Mouse (Mus musculus): Measurements from ENCODE around the gene Cdk6. TPM values are rescaled to one million over a fixed set of nuclear protein-coding genes. Genes with fewer than 3 reads are reported as not detected.

The Cdk6 gene
- polyA plus RNA-seq, 1 experiment = 9.7 TPM

GRCm38 (mm10) chr5:3385078-3385477 is 43.8 kb downstream of the Cdk6 start:
- WGBS = 63% methylated on average over 1 of the region's 1 CpGs
- no peak overlapping the region for H3K27ac ChIP-seq (ENCODE audit: insufficient read depth, low read length)
- H3K27me3 ChIP-seq (ENCODE audit: control insufficient read depth, insufficient read depth, low read length) = no peaks in the 10 kb centered on the region
- peaks cover 18% of the 10 kb centered on the region for H3K4me1 ChIP-seq (ENCODE audit: control insufficient read depth, insufficient read depth, insufficient read length)
- no peak for DNase-seq (ENCODE audit: low read depth in 1 of 2, low spot score in 2 of 2)
- H3K36me3 ChIP-seq (ENCODE audit: control insufficient read depth, insufficient read depth, low read length) = no peaks in the 10 kb centered on the region
- TF ChIP-seq POLR2A (IDR thresholded peaks at IDR 0.05; ENCODE audit: low read depth, low read length) = no peak
- no peak for TF ChIP-seq CTCF (IDR thresholded peaks at IDR 0.05; ENCODE audit: extremely low read depth, insufficient read depth, insufficient read length, insufficient replicate concordance)
- H3K4me3 ChIP-seq (ENCODE audit: extremely low read depth, insufficient read depth, insufficient read length) = no peak overlapping the region

GRCm38 (mm10) chr5:3386021-3386730 is 44.9 kb downstream of the Cdk6 start:
- TF ChIP-seq POLR2A (IDR thresholded peaks at IDR 0.05; ENCODE audit: low read depth, low read length) (no peak), CTCF (IDR thresholded peaks at IDR 0.05; ENCODE audit: extremely low read depth, insufficient read depth, insufficient read length, insufficient replicate concordance) (no peak)

GRCm38 (mm10) chr5:3386731-3387087 is 45.4 kb downstream of the Cdk6 start:
- TF ChIP-seq POLR2A (IDR thresholded peaks at IDR 0.05; ENCODE audit: low read depth, low read length) = no peak
- no peak for TF ChIP-seq CTCF (IDR thresholded peaks at IDR 0.05; ENCODE audit: extremely low read depth, insufficient read depth, insufficient read length, insufficient replicate concordance)
- H3K27ac ChIP-seq (ENCODE audit: insufficient read depth, low read length) = no peak overlapping the region
- no peak overlapping the region for H3K4me3 ChIP-seq (ENCODE audit: extremely low read depth, insufficient read depth, insufficient read length)
- 75% methylated on average over 4 of the region's 4 CpGs for WGBS
- peaks cover 18% of the 10 kb centered on the region for H3K4me1 ChIP-seq (ENCODE audit: control insufficient read depth, insufficient read depth, insufficient read length)
- no peak for DNase-seq (ENCODE audit: low read depth in 1 of 2, low spot score in 2 of 2)
- no peaks in the 10 kb centered on the region; the same call in 1 of the 2 replicates for H3K36me3 ChIP-seq (ENCODE audit: control insufficient read depth, insufficient read depth, low read length)
- no peaks in the 10 kb centered on the region for H3K27me3 ChIP-seq (ENCODE audit: control insufficient read depth, insufficient read depth, low read length)

More at GRCm38 (mm10) chr5:3386021-3386730, 44.9 kb downstream of the Cdk6 start:
- 81% methylated on average over 7 of the region's 7 CpGs for WGBS
- no peak for DNase-seq (ENCODE audit: low read depth in 1 of 2, low spot score in 2 of 2)
- Histone ChIP-seq H3K27ac (ENCODE audit: insufficient read depth, low read length) (no peak overlapping the region), H3K36me3 (ENCODE audit: control insufficient read depth, insufficient read depth, low read length) (no peaks in the 10 kb centered on the region), H3K27me3 (ENCODE audit: control insufficient read depth, insufficient read depth, low read length) (no peaks in the 10 kb centered on the region), H3K4me3 (ENCODE audit: extremely low read depth, insufficient read depth, insufficient read length) (no peak overlapping the region), H3K4me1 (ENCODE audit: control insufficient read depth, insufficient read depth, insufficient read length) (peaks cover 18% of the 10 kb centered on the region)

GRCm38 (mm10) chr5:3387138-3387537 is 45.9 kb downstream of the Cdk6 start:
- Histone ChIP-seq H3K27ac (ENCODE audit: insufficient read depth, low read length) (no peak overlapping the region), H3K4me3 (ENCODE audit: extremely low read depth, insufficient read depth, insufficient read length) (no peak overlapping the region), H3K27me3 (ENCODE audit: control insufficient read depth, insufficient read depth, low read length) (no peaks in the 10 kb centered on the region), H3K36me3 (ENCODE audit: control insufficient read depth, insufficient read depth, low read length) (no peaks in the 10 kb centered on the region; the same call in 1 of the 2 replicates), H3K4me1 (ENCODE audit: control insufficient read depth, insufficient read depth, insufficient read length) (peaks cover 17% of the 10 kb centered on the region)
- no peak for TF ChIP-seq CTCF (IDR thresholded peaks at IDR 0.05; ENCODE audit: extremely low read depth, insufficient read depth, insufficient read length, insufficient replicate concordance)
- no peak for TF ChIP-seq POLR2A (IDR thresholded peaks at IDR 0.05; ENCODE audit: low read depth, low read length)
- 57% methylated on average over 5 of the region's 5 CpGs for WGBS
- DNase-seq (ENCODE audit: low read depth in 1 of 2, low spot score in 2 of 2) = no peak

- no peak for DNase-seq (ENCODE audit: low read depth in 1 of 2, low spot score in 2 of 2)
- TF ChIP-seq CTCF (IDR thresholded peaks at IDR 0.05; ENCODE audit: extremely low read depth, insufficient read depth, insufficient read length, insufficient replicate concordance) (no peak), POLR2A (IDR thresholded peaks at IDR 0.05; ENCODE audit: low read depth, low read length) (no peak)
- Histone ChIP-seq H3K27me3 (ENCODE audit: control insufficient read depth, insufficient read depth, low read length) (no peaks in the 10 kb centered on the region), H3K4me1 (ENCODE audit: control insufficient read depth, insufficient read depth, insufficient read length) (no peaks in the 10 kb centered on the region), H3K27ac (ENCODE audit: insufficient read depth, low read length) (no peak overlapping the region), H3K4me3 (ENCODE audit: extremely low read depth, insufficient read depth, insufficient read length) (no peak overlapping the region), H3K36me3 (ENCODE audit: control insufficient read depth, insufficient read depth, low read length) (no peaks in the 10 kb centered on the region; the same call in 1 of the 2 replicates)
- WGBS = 91% methylated on average over 3 of the region's 3 CpGs
Measured at GRCm38 (mm10) chr5:3392856-3393255, 51.6 kb downstream of the Cdk6 start.

GRCm38 (mm10) chr5:3394145-3394544 is 52.9 kb downstream of the Cdk6 start:
- TF ChIP-seq POLR2A (IDR thresholded peaks at IDR 0.05; ENCODE audit: low read depth, low read length) (no peak), CTCF (IDR thresholded peaks at IDR 0.05; ENCODE audit: extremely low read depth, insufficient read depth, insufficient read length, insufficient replicate concordance) (no peak)
- Histone ChIP-seq H3K4me1 (ENCODE audit: control insufficient read depth, insufficient read depth, insufficient read length) (no peaks in the 10 kb centered on the region), H3K36me3 (ENCODE audit: control insufficient read depth, insufficient read depth, low read length) (no peaks in the 10 kb centered on the region; the same call in 1 of the 2 replicates), H3K27ac (ENCODE audit: insufficient read depth, low read length) (no peak overlapping the region), H3K4me3 (ENCODE audit: extremely low read depth, insufficient read depth, insufficient read length) (no peak overlapping the region), H3K27me3 (ENCODE audit: control insufficient read depth, insufficient read depth, low read length) (no peaks in the 10 kb centered on the region)
- DNase-seq (ENCODE audit: low read depth in 1 of 2, low spot score in 2 of 2) = no peak
- 87% methylated on average over 7 of the region's 7 CpGs for WGBS

- no peaks in the 10 kb centered on the region; the same call in 1 of the 2 replicates for H3K36me3 ChIP-seq (ENCODE audit: control insufficient read depth, insufficient read depth, low read length)
- H3K4me3 ChIP-seq (ENCODE audit: extremely low read depth, insufficient read depth, insufficient read length) = no peak overlapping the region
- WGBS = 84% methylated on average over 6 of the region's 6 CpGs
- H3K27me3 ChIP-seq (ENCODE audit: control insufficient read depth, insufficient read depth, low read length) = no peaks in the 10 kb centered on the region
- H3K4me1 ChIP-seq (ENCODE audit: control insufficient read depth, insufficient read depth, insufficient read length) = no peaks in the 10 kb centered on the region
- TF ChIP-seq POLR2A (IDR thresholded peaks at IDR 0.05; ENCODE audit: low read depth, low read length) (no peak), CTCF (IDR thresholded peaks at IDR 0.05; ENCODE audit: extremely low read depth, insufficient read depth, insufficient read length, insufficient replicate concordance) (no peak)
- no peak overlapping the region; the same call in 1 of the 2 replicates for H3K27ac ChIP-seq (ENCODE audit: insufficient read depth, low read length)
- no peak for DNase-seq (ENCODE audit: low read depth in 1 of 2, low spot score in 2 of 2)
Measured at GRCm38 (mm10) chr5:3395020-3395419, 53.7 kb downstream of the Cdk6 start.

All from spleen, adult 2 months (tissue).